Mouse (Mus musculus): Measurements from ENCODE around the gene Arfrp1.

The Arfrp1 gene

DNA sequence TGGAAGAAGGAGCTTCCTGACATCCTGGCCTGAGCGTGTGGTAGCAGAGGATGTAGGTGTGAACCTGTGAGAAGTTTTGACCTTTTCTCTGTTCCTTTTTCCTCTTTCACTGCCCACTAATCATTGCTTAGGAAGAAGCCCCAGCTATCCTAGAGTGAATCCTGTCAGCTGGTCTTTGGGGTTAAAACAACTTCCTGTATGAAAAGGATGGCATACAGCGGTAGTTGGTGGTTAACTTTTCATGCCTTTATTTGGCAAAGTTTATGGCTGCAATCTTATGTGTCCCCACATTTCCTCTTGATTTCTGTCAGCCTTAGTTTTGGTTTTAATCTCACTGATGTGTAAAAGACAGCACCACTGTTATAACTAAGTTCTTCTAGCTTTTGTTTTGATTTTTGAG is 12.0 kb upstream of the Arfrp1 start:
- peak; percentile 91 for DNase-seq (ENCODE audit: low read depth)

DNA sequence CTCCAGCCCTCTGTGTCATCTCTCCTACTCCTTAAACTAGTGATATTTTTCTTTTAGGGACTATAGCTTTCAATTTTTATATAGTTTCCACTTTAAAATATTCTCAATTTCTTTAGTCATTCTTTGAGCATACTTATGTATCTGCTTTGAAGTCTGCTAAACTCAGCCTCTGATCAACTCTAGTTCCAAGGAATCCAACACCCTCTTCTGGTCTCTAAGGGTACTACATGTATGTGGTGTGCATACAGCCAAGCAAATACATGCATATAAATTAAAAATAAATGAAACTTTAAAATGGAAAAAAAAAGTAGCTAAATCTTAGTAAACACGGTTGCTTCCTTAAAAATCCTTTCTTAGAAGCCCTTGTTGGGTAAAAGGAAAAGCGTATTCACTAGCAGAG is 10.6 kb upstream of the Arfrp1 start:
- peak; percentile 72 for DNase-seq (ENCODE audit: low read depth)

DNA sequence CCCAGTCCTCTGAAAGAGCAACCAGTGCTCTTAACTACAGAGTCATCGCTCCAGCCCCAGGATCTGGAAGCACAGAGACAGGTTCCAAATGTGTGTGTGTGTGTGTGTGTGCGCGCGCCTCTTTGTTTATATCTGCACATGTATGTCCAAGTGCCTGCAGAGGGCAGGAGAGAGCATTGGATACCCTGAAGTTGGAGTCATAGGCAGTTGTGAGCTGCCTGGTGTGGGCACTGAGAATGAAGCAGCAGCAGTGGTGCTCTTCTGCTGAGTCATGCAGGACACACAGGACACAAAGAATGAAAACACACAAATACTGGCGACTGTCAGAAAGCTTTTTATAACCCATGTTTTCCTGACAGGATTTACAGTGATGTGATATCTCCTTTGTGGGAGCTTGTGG is 4.8 kb upstream of the Arfrp1 start:
- DNase-seq (ENCODE audit: low read depth): peak; percentile 51

DNA sequence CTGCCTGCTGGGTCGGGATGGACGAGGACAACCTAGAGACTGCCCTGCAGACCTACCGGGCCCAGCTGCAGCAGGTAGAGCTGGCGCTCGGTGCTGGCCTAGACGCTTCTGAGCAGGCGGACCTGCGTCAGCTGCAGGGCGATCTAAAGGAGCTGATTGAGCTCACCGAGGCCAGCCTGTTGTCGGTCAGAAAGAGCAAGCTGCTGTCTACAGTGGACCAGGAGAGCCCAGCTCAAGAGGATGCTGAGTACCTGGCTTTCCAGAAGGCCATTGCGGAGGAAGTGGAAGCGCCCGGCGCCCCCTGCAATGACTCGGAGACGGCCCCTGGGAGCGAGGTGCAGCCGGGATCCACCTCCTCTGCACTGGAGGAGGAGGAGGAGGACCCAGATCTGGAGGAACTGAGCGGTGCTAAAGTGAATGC is 461 bp upstream of the Arfrp1 start:
- DNase-seq (ENCODE audit: low read depth): no peak

DNA sequence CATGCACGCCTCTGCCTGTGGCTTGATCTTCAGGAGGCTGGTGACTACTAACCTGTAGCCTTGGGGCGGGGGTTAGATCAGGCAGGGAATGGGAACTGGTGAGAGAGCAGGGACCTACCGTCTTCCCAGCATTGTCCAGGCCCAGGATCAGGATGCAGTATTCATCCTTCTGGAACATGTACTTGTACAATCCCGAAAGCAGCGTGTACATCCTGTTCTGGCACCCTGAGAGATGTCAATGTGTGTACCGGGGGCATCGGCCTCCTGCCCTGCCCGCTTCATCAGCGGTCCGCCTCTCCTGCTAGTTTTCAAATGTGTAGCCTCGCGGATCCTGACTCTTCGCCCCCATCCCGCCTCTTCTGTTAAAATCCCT is 731 bp downstream of the Arfrp1 start:
- peak; percentile 15 for DNase-seq (ENCODE audit: low read depth)

DNA sequence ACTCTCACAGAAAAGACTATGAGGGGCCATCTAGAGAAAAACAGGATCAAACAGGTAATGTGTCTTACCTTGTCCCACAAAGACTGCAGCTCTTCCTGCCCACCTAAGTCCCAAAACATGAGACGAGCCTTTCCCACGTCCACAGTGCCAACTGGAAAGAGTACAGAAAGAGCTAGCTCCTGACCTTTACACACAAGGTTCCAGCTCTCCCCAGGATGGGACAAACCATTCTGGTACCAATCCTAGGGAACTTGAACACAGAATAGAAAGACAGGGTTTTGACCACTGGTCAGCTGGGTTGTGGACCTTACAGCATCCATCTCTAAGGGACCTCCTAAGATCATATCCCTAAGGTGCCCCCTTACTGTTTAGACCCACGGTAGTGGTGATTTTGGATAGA is 1.3 kb downstream of the Arfrp1 start:
- no peak for DNase-seq (ENCODE audit: low read depth)

DNA sequence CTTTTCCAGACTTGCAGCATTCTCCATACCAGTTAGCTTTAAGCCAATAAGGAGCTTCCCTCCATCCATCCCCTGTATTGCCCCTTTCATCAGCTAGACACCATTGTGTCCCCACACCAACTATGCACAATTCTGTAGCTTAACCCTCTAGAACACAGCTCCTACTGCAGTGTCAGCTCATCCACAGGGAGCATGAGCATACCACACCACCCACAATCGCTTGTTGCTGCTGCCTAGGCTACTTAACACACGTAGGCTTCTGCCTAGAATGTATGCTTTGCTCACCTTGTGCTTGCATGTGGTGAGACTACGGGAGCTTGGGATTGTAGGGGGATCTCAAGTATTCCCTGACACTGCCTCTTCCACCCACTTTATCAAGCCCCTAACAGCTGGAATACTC is 8.4 kb downstream of the Arfrp1 start:
- no peak for DNase-seq (ENCODE audit: low read depth)

DNA sequence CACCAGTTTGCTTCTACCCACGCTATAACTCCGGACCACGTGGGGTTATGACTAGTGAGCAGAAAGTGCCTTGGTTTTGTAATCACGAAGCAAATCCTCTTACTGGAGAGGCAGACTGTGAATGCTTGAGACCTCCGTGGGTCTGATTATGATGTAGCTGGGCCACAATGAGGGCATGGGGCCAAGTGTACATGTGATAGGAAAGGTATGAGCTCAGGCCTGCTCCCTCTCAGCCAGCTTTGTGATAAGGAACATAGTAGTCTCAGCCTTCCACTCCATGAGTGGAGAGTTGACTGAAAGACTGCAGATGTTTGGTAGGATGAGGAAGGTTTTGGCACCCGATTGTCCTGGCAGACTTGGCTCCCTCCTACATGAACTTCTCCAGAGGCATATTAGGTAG is 22.4 kb downstream of the Arfrp1 start:
- no peak for DNase-seq (ENCODE audit: low read depth)

DNA sequence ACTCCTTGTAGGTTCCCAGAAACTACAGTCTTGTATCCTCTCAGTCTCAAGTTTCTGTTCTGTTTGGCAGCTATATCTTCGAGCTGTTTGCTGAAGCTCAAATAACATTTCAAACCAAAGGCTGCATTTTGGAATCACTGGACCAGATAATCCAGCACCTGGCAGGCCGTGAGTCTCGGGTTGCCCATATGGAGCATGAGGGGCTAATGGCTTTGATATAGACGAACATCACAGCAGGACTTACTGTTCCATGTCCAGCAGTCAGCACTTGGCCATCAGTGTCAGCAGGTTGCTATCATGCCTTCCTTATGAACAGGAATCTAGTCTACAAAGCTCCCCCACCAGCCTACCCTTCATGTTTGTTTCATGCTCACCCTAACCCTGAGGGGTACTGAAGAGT is 24.8 kb downstream of the Arfrp1 start:
- DNase-seq (ENCODE audit: low read depth): no peak

DNA sequence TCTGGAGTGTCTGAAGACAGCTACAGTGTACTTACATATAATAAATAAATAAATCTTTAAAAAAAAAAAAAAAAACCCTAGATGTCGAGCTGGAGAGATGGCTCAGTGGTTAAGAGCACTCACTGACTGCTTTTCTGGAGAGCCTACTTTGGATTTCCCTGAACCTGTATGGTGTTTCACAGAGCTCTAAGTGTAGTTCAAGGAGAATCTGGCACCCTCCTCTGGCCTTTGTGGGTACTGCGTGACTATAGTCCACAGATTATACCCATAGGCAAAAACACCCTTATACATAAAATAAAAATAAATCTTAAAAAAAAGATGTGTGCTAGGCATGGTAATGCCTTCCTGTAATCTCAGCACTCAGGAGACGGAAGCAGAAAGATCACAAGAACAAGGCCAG is 31.2 kb downstream of the Arfrp1 start:
- DNase-seq (ENCODE audit: low read depth): peak; percentile 73

DNA sequence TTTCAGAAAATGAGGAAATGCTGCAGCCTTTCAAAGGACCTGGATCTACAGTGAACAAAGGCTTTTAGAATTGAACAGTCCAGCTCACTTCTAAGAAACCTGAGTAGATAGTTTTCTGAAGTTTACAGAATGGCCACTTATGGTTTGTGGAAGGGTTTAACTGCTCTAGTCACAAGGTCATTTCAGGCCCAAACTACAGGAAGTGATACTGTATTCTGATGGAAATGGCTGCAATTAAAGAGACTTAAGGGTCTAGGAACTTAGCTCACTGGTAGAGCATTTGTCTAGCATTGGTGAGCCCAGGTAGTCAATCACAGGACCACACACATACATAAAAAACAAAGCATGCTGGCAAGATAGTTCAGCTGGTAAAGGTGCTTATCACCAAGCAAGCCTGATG is 32.7 kb downstream of the Arfrp1 start:
- DNase-seq (ENCODE audit: low read depth): no peak

DNA sequence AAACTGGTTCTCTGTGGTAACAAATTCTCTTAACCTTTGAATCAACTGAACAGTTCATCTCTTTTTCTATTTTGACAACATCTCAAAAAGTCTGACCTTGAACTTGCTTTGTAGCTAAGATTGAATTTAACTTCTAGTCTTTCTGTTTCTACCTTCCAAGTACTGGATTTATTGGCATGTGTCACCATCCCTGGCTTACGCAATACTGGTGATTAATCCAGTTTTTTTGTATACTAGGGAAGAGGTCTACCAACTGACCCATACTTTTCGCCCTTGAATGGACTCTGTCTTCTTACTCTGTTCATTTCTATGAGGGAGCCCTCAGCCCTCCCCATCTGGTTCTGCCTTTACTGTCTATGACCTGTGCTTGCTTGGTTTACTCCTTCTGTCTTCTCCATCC is 39.1 kb downstream of the Arfrp1 start:
- peak; percentile 13 for DNase-seq (ENCODE audit: low read depth)

DNA sequence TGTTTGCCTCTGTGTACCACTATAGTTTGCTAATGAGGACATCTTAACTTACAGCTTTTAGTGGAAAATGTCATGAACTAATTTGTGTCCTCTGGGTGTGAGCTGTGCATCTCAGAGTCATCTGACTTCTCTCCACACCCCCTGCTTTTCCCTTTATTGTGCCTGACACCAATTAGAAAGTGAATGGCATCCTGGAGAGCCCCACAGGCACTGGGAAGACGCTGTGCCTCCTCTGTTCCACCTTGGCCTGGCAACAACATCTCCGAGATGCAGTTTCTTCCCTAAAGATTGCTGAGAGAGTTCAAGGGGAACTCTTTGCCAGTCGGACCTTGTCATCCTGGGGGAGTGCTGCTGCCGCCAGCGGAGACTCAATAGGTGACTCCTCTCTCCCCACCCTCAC is 43.1 kb downstream of the Arfrp1 start:
- no peak for DNase-seq (ENCODE audit: low read depth)

DNA sequence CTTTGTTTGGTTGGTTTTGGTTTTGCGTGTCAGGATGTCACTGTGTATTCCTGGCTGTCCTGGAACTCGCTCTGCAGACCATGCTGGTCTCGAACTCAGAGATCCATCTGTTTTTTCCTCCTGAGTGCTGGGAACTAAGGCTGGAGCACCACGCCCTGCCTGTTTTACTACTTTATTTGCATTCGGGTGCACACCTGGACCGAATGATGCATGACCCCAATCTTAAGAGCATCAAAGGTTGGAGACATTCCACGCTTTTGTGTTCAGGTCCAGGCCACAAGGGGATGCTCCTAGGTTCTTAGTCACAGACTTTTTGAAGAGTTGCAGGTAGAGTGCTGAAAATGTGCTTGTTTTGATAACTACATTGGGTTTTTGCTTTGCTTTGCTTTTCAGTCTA is 45.1 kb downstream of the Arfrp1 start:
- DNase-seq (ENCODE audit: low read depth): no peak

DNA sequence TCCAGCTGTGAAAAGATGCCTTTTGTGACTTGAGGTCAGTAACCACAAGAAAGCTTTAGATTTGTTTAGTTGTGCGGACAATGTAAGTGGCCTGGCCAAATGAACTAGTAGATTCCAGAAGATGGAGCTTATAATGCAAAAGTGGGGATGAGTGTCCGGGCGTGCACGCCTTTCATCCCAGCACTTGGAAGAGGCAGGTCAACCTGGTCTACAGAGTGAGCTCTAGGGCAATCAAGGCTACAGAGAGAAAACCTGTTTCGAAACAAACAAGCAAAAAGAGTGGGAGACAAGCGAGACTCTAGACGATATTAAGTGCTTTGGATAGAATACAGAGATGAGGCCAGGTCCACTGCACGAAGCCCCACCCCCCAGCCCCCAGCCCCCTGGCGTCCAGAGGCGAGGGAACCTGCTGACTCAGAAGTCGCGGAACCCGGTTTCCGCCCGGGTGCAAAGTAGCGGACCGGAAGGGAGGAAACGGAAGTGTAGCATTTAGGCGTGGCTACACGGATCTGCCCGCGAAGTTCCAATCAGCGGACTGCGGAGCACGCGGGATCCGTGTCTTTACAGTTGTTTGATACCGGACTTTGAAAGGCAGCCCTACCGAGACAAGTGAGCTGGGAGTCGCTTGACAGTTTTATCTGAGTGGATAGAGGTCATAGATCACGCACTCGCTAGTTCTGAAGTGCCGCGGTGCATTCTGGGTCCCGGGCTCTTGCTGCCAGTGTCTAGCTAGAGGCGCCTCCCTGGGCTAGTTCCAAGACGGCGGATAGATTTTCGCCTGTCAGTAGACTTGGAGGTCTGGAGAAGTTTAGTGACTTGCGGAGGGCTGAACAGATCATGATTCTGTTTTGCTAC is 45.7 kb downstream of the Arfrp1 start, which contains the start of gene Rtel1:
Gene Rtel1, plus strand, starts transcription at position 492 of the 855 bp plus-strand sequence.
- DNase-seq (ENCODE audit: low read depth): peak; percentile 90

DNA sequence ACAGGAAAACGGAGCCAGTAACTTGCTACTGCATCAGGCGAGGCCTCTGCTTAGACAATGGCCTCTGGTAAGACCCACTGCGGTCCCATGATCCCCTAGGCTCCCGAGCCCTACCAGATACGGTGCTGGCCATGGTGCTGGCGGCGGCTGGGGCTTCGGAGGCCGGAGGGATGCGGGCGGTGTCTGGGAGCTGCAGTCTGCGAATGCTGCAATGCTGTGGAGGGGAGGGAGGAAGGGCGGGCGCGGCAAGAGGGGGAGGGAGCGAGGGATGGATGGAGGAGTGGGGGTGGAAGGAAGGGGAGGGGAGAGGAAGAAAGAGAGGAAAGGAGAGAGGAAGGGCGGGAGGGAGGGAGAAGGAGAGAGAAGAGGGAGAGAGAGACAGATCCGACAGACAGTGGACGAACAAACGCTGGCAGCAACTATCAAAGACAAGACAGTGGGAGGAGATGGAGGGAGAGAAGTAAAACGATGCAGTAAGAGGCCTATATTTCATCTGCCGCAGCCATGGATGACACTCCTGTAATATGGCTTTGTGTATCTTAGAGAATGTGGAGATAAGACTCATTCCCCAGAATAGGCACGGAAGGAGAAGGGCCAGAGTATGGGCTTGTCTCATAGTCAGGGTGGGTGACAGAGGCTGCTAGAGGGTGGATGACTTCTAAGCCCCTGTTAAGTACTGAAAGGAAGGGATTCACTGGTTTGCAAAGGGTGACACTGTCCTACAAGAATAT is 51.0 kb downstream of the Arfrp1 start, which contains the start of gene Stmn3:
Gene Stmn3, minus strand, starts transcription at position 421 of the 731 bp plus-strand sequence.
- DNase-seq (ENCODE audit: low read depth): no peak

DNA sequence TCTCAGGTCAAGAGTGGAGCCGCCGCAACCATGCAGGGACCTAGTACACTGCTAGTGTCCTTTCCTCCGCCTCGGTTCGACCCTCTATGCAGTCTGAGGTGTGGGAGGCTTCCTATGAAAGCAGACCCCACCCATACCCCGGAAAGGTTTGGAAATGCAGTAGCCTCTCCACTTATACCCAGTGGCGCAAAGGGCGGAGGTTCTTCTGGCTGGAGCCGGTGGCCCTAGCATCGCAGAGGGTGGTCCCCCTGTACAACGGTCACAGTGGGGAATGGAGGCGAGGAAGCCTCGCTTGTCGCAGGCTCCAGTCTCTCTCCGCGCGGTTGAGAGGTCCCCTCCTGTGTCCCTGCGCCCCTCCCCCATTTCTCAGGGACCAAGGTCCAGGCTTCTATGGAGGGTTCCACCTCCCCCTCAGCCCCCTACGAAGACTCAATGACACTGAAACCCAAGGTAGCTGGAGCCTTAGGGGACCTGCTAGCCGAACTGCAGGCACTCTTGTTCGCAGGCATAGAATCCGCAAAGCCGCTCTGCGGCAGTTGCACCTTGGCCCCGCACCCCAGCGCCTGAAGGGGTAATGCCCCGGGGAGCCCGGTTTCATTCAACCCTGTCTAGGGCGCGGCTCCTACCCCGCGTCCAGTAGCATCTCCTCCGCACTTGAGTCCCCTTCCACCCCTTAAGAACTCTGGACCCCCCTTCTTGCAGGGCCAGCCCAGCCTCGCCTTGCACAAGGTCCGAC is 51.7 kb downstream of the Arfrp1 start:
- no peak for DNase-seq (ENCODE audit: low read depth)

DNA sequence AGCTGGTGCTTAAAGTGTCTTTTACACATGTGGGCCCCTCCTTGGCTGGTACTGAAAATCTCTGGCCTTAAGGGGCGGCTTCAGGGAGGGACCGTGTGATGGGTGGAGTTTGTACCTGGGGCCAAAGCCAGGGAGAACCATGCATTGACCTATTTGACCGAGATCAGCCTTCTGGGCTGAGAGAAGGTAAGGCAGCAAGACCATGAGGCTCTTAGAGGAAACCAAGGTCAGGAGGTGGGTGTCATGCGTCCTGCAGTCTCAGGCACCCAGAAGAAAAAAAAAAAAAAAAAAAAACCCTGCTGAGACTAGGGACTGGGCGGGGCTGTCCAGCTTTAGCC is 52.2 kb downstream of the Arfrp1 start:
- DNase-seq (ENCODE audit: low read depth): no peak

DNA sequence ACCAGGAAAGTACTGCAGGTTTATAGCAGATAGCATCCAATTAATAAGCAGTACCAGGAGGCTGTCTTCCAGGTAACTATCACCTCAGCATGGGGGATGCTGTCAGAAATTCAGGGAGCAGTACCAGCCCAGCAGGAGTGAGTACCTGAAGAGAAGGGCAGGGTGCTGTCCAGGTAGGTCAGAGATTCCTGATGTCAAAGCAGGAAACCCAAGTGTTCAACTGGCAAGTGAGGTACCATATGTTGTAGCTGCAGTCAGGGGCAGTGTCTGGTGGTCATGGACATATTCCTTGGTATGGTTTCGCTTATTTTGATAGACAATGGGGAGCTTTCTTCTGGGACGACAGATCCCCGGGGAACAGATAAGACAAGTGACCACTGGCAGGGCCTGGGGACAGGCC is 52.8 kb downstream of the Arfrp1 start:
- DNase-seq (ENCODE audit: low read depth): no peak
